Mouse (Mus musculus): ENCODE results near the gene Gli3. TPM values are rescaled to one million over a fixed set of nuclear protein-coding genes. Genes with fewer than 3 reads are reported as not detected.

The Gli3 gene
- total and polyA plus RNA-seq, 2 experiments from 2014 or later, result 1.9 to 8.1 TPM

- DNase-seq (ENCODE audit: low spot score), result no peak
- no peaks in the 10 kb centered on the region for H3K9me3 ChIP-seq (replicated peaks; ENCODE audit: control insufficient read depth, low read length)
- no peaks in the 10 kb centered on the region for H3K4me1 ChIP-seq (ENCODE audit: control insufficient read depth, insufficient read depth)
- H3K4me2 ChIP-seq (ENCODE audit: low read depth, low read length), result no peak overlapping the region
- WGBS, result 61% methylated on average over 5 of the region's 5 CpGs
- no peak overlapping the region for H3K9ac ChIP-seq (replicated peaks; ENCODE audit: low read depth, low read length)
- H3K27ac ChIP-seq (ENCODE audit: low read depth), result no peak overlapping the region
- H3K27me3 ChIP-seq (ENCODE audit: control insufficient read depth, insufficient read depth, low read length), result no peaks in the 10 kb centered on the region
- TF ChIP-seq CTCF (IDR thresholded peaks at IDR 0.05; ENCODE audit: low read depth) (no peak), EP300 (IDR thresholded peaks at IDR 0.05; ENCODE audit: low read depth) (no peak)
- no peak overlapping the region for H3K4me3 ChIP-seq (ENCODE audit: low read depth, low read length)
- no peaks in the 10 kb centered on the region for H3K36me3 ChIP-seq (replicated peaks; ENCODE audit: control insufficient read depth, insufficient read depth, low read length)
- no peak for ATAC-seq (ENCODE audit: insufficient read depth, low read depth)
These were observed 133.6 kb downstream of the Gli3 start for GRCm38 (mm10) chr13:15596667-15597066.

GRCm38 (mm10) chr13:15599741-15600140 lies 136.7 kb downstream of the Gli3 start:
- ATAC-seq (ENCODE audit: insufficient read depth, low read depth) (no peak), DNase-seq (ENCODE audit: low spot score) (no peak)
- TF ChIP-seq CTCF (IDR thresholded peaks at IDR 0.05; ENCODE audit: low read depth), result no peak
- TF ChIP-seq EP300 (IDR thresholded peaks at IDR 0.05; ENCODE audit: low read depth), result no peak
- no peak overlapping the region for H3K9ac ChIP-seq (replicated peaks; ENCODE audit: low read depth, low read length)
- no peaks in the 10 kb centered on the region for H3K36me3 ChIP-seq (replicated peaks; ENCODE audit: control insufficient read depth, insufficient read depth, low read length)
- no peak overlapping the region for H3K4me3 ChIP-seq (ENCODE audit: low read depth, low read length)
- no peak overlapping the region for H3K27ac ChIP-seq (ENCODE audit: low read depth)
- H3K27me3 ChIP-seq (ENCODE audit: control insufficient read depth, insufficient read depth, low read length), result no peaks in the 10 kb centered on the region
- no peaks in the 10 kb centered on the region for H3K9me3 ChIP-seq (replicated peaks; ENCODE audit: control insufficient read depth, low read length)
- 82% methylated on average over 2 of the region's 2 CpGs for WGBS
- no peaks in the 10 kb centered on the region for H3K4me1 ChIP-seq (ENCODE audit: control insufficient read depth, insufficient read depth)
- H3K4me2 ChIP-seq (ENCODE audit: low read depth, low read length), result no peak overlapping the region

GRCm38 (mm10) chr13:15602161-15602560 lies 139.1 kb downstream of the Gli3 start:
- Histone ChIP-seq H3K27ac (ENCODE audit: low read depth) (no peak overlapping the region), H3K9me3 (replicated peaks; ENCODE audit: control insufficient read depth, low read length) (no peaks in the 10 kb centered on the region), H3K4me2 (ENCODE audit: low read depth, low read length) (no peak overlapping the region), H3K4me3 (ENCODE audit: low read depth, low read length) (no peak overlapping the region), H3K9ac (replicated peaks; ENCODE audit: low read depth, low read length) (no peak overlapping the region), H3K4me1 (ENCODE audit: control insufficient read depth, insufficient read depth) (no peaks in the 10 kb centered on the region), H3K27me3 (ENCODE audit: control insufficient read depth, insufficient read depth, low read length) (no peaks in the 10 kb centered on the region), H3K36me3 (replicated peaks; ENCODE audit: control insufficient read depth, insufficient read depth, low read length) (no peaks in the 10 kb centered on the region)
- DNase-seq (ENCODE audit: low spot score) (no peak), ATAC-seq (ENCODE audit: insufficient read depth, low read depth) (no peak)
- TF ChIP-seq EP300 (IDR thresholded peaks at IDR 0.05; ENCODE audit: low read depth) (no peak), CTCF (IDR thresholded peaks at IDR 0.05; ENCODE audit: low read depth) (no peak)
- WGBS, result 41% methylated on average over 5 of the region's 5 CpGs

GRCm38 (mm10) chr13:15602677-15603221 lies 139.7 kb downstream of the Gli3 start:
- ATAC-seq (ENCODE audit: insufficient read depth, low read depth) (no peak), DNase-seq (ENCODE audit: low spot score) (no peak)
- TF ChIP-seq EP300 (IDR thresholded peaks at IDR 0.05; ENCODE audit: low read depth), result no peak
- TF ChIP-seq CTCF (IDR thresholded peaks at IDR 0.05; ENCODE audit: low read depth), result no peak
- Histone ChIP-seq H3K36me3 (replicated peaks; ENCODE audit: control insufficient read depth, insufficient read depth, low read length) (no peaks in the 10 kb centered on the region), H3K27ac (ENCODE audit: low read depth) (no peak overlapping the region), H3K27me3 (ENCODE audit: control insufficient read depth, insufficient read depth, low read length) (no peaks in the 10 kb centered on the region), H3K4me1 (ENCODE audit: control insufficient read depth, insufficient read depth) (no peaks in the 10 kb centered on the region), H3K4me3 (ENCODE audit: low read depth, low read length) (no peak overlapping the region), H3K4me2 (ENCODE audit: low read depth, low read length) (no peak overlapping the region), H3K9me3 (replicated peaks; ENCODE audit: control insufficient read depth, low read length) (no peaks in the 10 kb centered on the region), H3K9ac (replicated peaks; ENCODE audit: low read depth, low read length) (no peak overlapping the region)
- 16% methylated on average over 4 of the region's 4 CpGs for WGBS

GRCm38 (mm10) chr13:15604074-15604473 lies 141.0 kb downstream of the Gli3 start:
- no peaks in the 10 kb centered on the region for H3K9me3 ChIP-seq (replicated peaks; ENCODE audit: control insufficient read depth, low read length)
- H3K4me3 ChIP-seq (ENCODE audit: low read depth, low read length), result no peak overlapping the region
- ATAC-seq (ENCODE audit: insufficient read depth, low read depth) (no peak), DNase-seq (ENCODE audit: low spot score) (no peak)
- no peak overlapping the region for H3K4me2 ChIP-seq (ENCODE audit: low read depth, low read length)
- WGBS, result 42% methylated on average over 6 of the region's 6 CpGs
- no peak overlapping the region for H3K9ac ChIP-seq (replicated peaks; ENCODE audit: low read depth, low read length)
- H3K27me3 ChIP-seq (ENCODE audit: control insufficient read depth, insufficient read depth, low read length), result no peaks in the 10 kb centered on the region
- no peaks in the 10 kb centered on the region for H3K4me1 ChIP-seq (ENCODE audit: control insufficient read depth, insufficient read depth)
- TF ChIP-seq EP300 (IDR thresholded peaks at IDR 0.05; ENCODE audit: low read depth), result no peak
- no peak for TF ChIP-seq CTCF (IDR thresholded peaks at IDR 0.05; ENCODE audit: low read depth)
- no peaks in the 10 kb centered on the region for H3K36me3 ChIP-seq (replicated peaks; ENCODE audit: control insufficient read depth, insufficient read depth, low read length)
- H3K27ac ChIP-seq (ENCODE audit: low read depth), result no peak overlapping the region

- H3K27me3 ChIP-seq (ENCODE audit: control insufficient read depth, insufficient read depth, low read length), result no peaks in the 10 kb centered on the region
- TF ChIP-seq CTCF (IDR thresholded peaks at IDR 0.05; ENCODE audit: low read depth) (no peak), EP300 (IDR thresholded peaks at IDR 0.05; ENCODE audit: low read depth) (no peak)
- 55% methylated on average over 3 of the region's 3 CpGs for WGBS
- no peak overlapping the region for H3K4me3 ChIP-seq (ENCODE audit: low read depth, low read length)
- no peaks in the 10 kb centered on the region for H3K36me3 ChIP-seq (replicated peaks; ENCODE audit: control insufficient read depth, insufficient read depth, low read length)
- H3K9me3 ChIP-seq (replicated peaks; ENCODE audit: control insufficient read depth, low read length), result no peaks in the 10 kb centered on the region
- H3K4me2 ChIP-seq (ENCODE audit: low read depth, low read length), result no peak overlapping the region
- no peak overlapping the region for H3K9ac ChIP-seq (replicated peaks; ENCODE audit: low read depth, low read length)
- no peaks in the 10 kb centered on the region for H3K4me1 ChIP-seq (ENCODE audit: control insufficient read depth, insufficient read depth)
- H3K27ac ChIP-seq (ENCODE audit: low read depth), result no peak overlapping the region
- ATAC-seq (ENCODE audit: insufficient read depth, low read depth) (no peak), DNase-seq (ENCODE audit: low spot score) (no peak)
These were observed 154.4 kb downstream of the Gli3 start for GRCm38 (mm10) chr13:15617423-15617822.
